Mouse (Mus musculus): ENCODE data around the gene Mest. TPM values are rescaled to one million over a fixed set of nuclear protein-coding genes. Genes with fewer than 3 reads are reported as not detected.

Mest gene
- polyA plus RNA-seq, 1 experiment from 2014 or later: 268 TPM

- H3K9ac ChIP-seq (ENCODE audit: low read depth, low read length): peak overlapping the region; percentile 1; the same call in 1 of the 2 replicates
- H3K9me3 ChIP-seq (replicated peaks; ENCODE audit: control insufficient read depth, low read length, poor library complexity, severe bottlenecking): peaks cover 28% of the 10 kb centered on the region
- no peak for ATAC-seq
- H3K27me3 ChIP-seq (ENCODE audit: control insufficient read depth, insufficient read depth, low read depth, low read length): no peaks in the 10 kb centered on the region
- peak overlapping the region; percentile 57 for H3K4me2 ChIP-seq (ENCODE audit: low read length)
- WGBS: 52% methylated on average over 15 of the region's 15 CpGs
- H3K4me1 ChIP-seq (ENCODE audit: control insufficient read depth, insufficient read depth, low read length): peaks cover 22% of the 10 kb centered on the region
- no peak overlapping the region for H3K4me3 ChIP-seq (ENCODE audit: low read depth, low read length)
- H3K36me3 ChIP-seq (ENCODE audit: control insufficient read depth, insufficient read depth, low read length): 0 out of 2 replicates have a peak, but pooled peaks cover 3% of the 10 kb centered on the region
- H3K27ac ChIP-seq (ENCODE audit: low read length): peak overlapping the region; percentile 91
Observed at GRCm38 (mm10) chr6:30735728-30736371, 12.5 kb downstream of the Mest start.

DNA sequence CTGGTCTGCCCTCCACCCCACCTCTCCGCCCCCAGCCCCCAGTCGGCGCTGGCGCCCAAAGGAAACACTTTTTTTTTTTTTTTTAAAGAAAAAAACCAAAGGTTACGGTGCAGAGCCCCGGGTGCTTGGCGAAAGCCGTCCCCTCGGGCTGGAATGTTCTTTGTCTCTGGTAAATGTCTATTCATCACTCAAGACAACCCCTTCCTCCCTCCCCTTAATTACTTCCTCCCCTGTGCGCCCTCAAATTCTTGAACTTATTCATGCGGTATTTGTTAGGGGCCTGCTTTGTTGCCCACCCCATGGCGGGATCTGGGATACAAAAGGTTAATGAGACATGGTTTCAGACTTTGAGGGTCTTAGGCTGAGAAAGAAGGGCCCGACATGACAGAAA, 13.0 kb downstream of the Mest start:
- no peak overlapping the region; the same call in 1 of the 2 replicates for H3K4me3 ChIP-seq (ENCODE audit: low read depth, low read length)
- peaks cover 22% of the 10 kb centered on the region for H3K4me1 ChIP-seq (ENCODE audit: control insufficient read depth, insufficient read depth, low read length)
- H3K9ac ChIP-seq (ENCODE audit: low read depth, low read length): peak overlapping the region; percentile 84; the same call in 1 of the 2 replicates
- WGBS: 50% methylated on average over 13 of the region's 13 CpGs
- peaks cover 28% of the 10 kb centered on the region for H3K9me3 ChIP-seq (replicated peaks; ENCODE audit: control insufficient read depth, low read length, poor library complexity, severe bottlenecking)
- peak overlapping the region; percentile 91 for H3K27ac ChIP-seq (ENCODE audit: low read length)
- no peaks in the 10 kb centered on the region for H3K27me3 ChIP-seq (ENCODE audit: control insufficient read depth, insufficient read depth, low read depth, low read length)
- 0 out of 2 replicates have a peak, but pooled peaks cover 3% of the 10 kb centered on the region for H3K36me3 ChIP-seq (ENCODE audit: control insufficient read depth, insufficient read depth, low read length)
- peak overlapping the region; percentile 57 for H3K4me2 ChIP-seq (ENCODE audit: low read length)
- no peak for ATAC-seq

- Histone ChIP-seq H3K4me3 (ENCODE audit: low read depth, low read length) (peak overlapping the region; percentile 65), H3K36me3 (ENCODE audit: control insufficient read depth, insufficient read depth, low read length) (0 out of 2 replicates have a peak, but pooled peaks cover 3% of the 10 kb centered on the region), H3K4me1 (ENCODE audit: control insufficient read depth, insufficient read depth, low read length) (peaks cover 22% of the 10 kb centered on the region), H3K27me3 (ENCODE audit: control insufficient read depth, insufficient read depth, low read depth, low read length) (no peaks in the 10 kb centered on the region), H3K27ac (ENCODE audit: low read length) (peak overlapping the region; percentile 91), H3K4me2 (ENCODE audit: low read length) (peak overlapping the region; percentile 57), H3K9ac (ENCODE audit: low read depth, low read length) (peak overlapping the region; percentile 84), H3K9me3 (replicated peaks; ENCODE audit: control insufficient read depth, low read length, poor library complexity, severe bottlenecking) (peaks cover 28% of the 10 kb centered on the region)
- 50% methylated on average over 29 of the region's 29 CpGs for WGBS
- ATAC-seq: peak; percentile 82
Observed at GRCm38 (mm10) chr6:30736864-30737547, 13.7 kb downstream of the Mest start.

DNA sequence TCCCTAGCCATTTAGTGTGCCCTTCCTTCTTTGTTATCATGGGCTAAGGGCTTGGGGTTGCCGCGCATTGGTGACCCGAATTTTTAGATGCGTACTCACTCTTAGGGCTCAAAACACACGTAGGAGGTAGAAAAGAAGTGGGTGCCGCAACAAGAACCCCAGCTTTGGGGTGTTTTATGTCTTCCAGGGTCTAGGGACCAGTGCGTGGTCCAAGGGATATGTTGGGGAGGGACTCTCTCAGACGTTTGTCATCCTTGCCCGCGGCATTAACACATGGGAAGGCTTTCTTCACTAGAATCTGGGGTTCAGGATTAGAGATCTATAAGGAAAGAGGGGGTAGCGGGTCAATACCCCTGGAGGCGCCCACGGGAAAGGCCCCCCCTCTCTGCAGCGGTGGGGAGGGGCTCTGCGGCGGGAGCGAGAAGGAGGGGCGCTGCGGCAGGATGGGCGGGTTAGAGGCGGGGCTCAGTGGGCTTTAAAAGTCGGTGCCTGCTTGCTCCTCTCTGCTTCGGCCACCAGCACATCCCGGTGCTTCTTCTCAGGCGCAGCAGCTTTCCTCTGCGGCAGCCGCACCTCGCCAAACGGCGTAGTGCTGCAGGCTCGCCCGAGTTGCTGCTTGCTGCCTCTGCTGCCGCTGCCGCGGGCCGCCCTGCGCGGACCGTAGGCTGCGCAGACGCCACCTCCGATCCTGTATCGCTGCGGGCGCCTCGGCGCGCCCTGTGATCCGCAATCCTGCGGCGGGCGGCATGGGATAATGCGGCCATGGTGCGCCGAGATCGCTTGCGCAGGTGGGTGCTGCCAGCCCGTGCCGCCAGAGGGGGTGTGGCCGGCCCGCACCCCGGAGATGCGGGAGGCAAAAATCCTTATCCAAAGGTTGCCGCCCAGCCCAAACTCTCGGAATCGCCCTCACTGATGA, 14.5 kb downstream of the Mest start:
- Histone ChIP-seq H3K27ac (ENCODE audit: low read length) (peak overlapping the region; percentile 91), H3K9ac (ENCODE audit: low read depth, low read length) (peak overlapping the region; percentile 84), H3K27me3 (ENCODE audit: control insufficient read depth, insufficient read depth, low read depth, low read length) (no peaks in the 10 kb centered on the region), H3K9me3 (replicated peaks; ENCODE audit: control insufficient read depth, low read length, poor library complexity, severe bottlenecking) (peaks cover 28% of the 10 kb centered on the region), H3K4me1 (ENCODE audit: control insufficient read depth, insufficient read depth, low read length) (peaks cover 22% of the 10 kb centered on the region), H3K4me2 (ENCODE audit: low read length) (peak overlapping the region; percentile 57), H3K4me3 (ENCODE audit: low read depth, low read length) (peak overlapping the region; percentile 65), H3K36me3 (ENCODE audit: control insufficient read depth, insufficient read depth, low read length) (peaks cover 8% of the 10 kb centered on the region; the same call in 1 of the 2 replicates)
- peak; percentile 74 for ATAC-seq
- WGBS: 51% methylated on average over 63 of the region's 66 CpGs

GRCm38 (mm10) chr6:30738464-30739006, 15.2 kb downstream of the Mest start:
- H3K9ac ChIP-seq (ENCODE audit: low read depth, low read length): peak overlapping the region; percentile 84
- peak overlapping the region; percentile 91 for H3K27ac ChIP-seq (ENCODE audit: low read length)
- peaks cover 18% of the 10 kb centered on the region for H3K4me1 ChIP-seq (ENCODE audit: control insufficient read depth, insufficient read depth, low read length)
- H3K36me3 ChIP-seq (ENCODE audit: control insufficient read depth, insufficient read depth, low read length): peaks cover 13% of the 10 kb centered on the region
- peak overlapping the region; percentile 57 for H3K4me2 ChIP-seq (ENCODE audit: low read length)
- no peaks in the 10 kb centered on the region for H3K27me3 ChIP-seq (ENCODE audit: control insufficient read depth, insufficient read depth, low read depth, low read length)
- ATAC-seq: no peak
- WGBS: 46% methylated on average over 20 of the region's 20 CpGs
- peak overlapping the region; percentile 65 for H3K4me3 ChIP-seq (ENCODE audit: low read depth, low read length)
- H3K9me3 ChIP-seq (replicated peaks; ENCODE audit: control insufficient read depth, low read length, poor library complexity, severe bottlenecking): peaks cover 28% of the 10 kb centered on the region

DNA sequence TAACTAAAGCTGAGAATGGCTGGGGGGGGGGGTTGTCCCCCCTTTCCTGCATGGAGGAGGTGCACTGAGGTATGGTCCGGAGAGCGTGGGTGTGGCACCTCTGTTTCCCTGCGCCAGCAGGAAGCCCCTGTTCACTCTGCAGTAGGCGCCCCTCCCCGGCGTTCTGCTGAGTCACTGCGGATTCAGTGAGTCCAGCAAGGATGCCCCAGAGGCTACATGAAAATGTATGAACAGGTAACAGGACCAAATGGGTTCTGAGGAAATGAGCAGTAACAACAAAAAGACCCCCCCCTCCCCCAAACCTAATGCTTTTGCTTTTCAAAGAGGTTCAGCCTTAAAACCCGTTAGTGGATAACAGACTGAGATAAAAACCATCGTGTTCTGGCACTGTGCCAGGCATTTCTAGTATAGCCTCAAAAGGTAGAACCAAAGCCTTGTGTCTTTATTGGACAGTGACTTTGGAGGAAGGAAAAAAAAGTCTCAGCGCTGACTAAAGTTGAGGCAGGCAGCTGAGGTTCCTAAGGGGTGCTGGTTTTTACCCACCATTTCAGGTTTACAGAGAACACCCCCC, 15.9 kb downstream of the Mest start:
- 52% methylated on average over 10 of the region's 10 CpGs for WGBS
- H3K27me3 ChIP-seq (ENCODE audit: control insufficient read depth, insufficient read depth, low read depth, low read length): no peaks in the 10 kb centered on the region
- H3K4me3 ChIP-seq (ENCODE audit: low read depth, low read length): peak overlapping the region; percentile 65
- peaks cover 13% of the 10 kb centered on the region for H3K4me1 ChIP-seq (ENCODE audit: control insufficient read depth, insufficient read depth, low read length)
- peak overlapping the region; percentile 64 for H3K9ac ChIP-seq (ENCODE audit: low read depth, low read length)
- peak overlapping the region; percentile 57 for H3K4me2 ChIP-seq (ENCODE audit: low read length)
- H3K36me3 ChIP-seq (ENCODE audit: control insufficient read depth, insufficient read depth, low read length): peaks cover 19% of the 10 kb centered on the region
- no peak for ATAC-seq
- peak overlapping the region; percentile 91 for H3K27ac ChIP-seq (ENCODE audit: low read length)
- H3K9me3 ChIP-seq (replicated peaks; ENCODE audit: control insufficient read depth, low read length, poor library complexity, severe bottlenecking): peaks cover 28% of the 10 kb centered on the region

DNA sequence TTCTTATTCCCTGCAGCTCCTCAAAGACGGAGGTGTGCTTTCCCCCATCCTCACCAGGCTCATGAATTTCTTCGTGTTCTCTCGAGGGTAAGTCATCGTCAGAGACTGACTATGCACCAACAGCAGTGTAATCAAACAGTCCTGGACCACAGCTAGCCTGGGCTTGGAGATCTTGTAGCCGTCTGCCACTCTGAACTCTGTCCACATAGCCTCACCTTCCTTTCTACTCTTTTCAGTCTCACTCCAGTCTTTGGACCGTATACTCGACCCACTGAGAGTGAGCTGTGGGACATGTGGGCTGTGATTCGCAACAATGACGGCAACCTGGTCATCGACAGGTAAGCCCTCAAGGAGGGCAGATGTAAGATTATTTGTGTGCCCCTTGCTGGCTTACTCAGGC, 21.5 kb downstream of the Mest start:
- H3K9ac ChIP-seq (ENCODE audit: low read depth, low read length): no peak overlapping the region
- H3K27me3 ChIP-seq (ENCODE audit: control insufficient read depth, insufficient read depth, low read depth, low read length): no peaks in the 10 kb centered on the region
- no peaks in the 10 kb centered on the region for H3K9me3 ChIP-seq (replicated peaks; ENCODE audit: control insufficient read depth, low read length, poor library complexity, severe bottlenecking)
- ATAC-seq: no peak
- no peak overlapping the region for H3K4me3 ChIP-seq (ENCODE audit: low read depth, low read length)
- WGBS: 82% methylated on average over 10 of the region's 10 CpGs
- peaks cover 52% of the 10 kb centered on the region for H3K36me3 ChIP-seq (ENCODE audit: control insufficient read depth, insufficient read depth, low read length)
- H3K4me1 ChIP-seq (ENCODE audit: control insufficient read depth, insufficient read depth, low read length): peaks cover 3% of the 10 kb centered on the region; the same call in 1 of the 2 replicates
- no peak overlapping the region for H3K4me2 ChIP-seq (ENCODE audit: low read length)
- H3K27ac ChIP-seq (ENCODE audit: low read length): 0 out of 2 replicates have a peak overlapping the region, but pooled peaks have one; percentile 4

DNA sequence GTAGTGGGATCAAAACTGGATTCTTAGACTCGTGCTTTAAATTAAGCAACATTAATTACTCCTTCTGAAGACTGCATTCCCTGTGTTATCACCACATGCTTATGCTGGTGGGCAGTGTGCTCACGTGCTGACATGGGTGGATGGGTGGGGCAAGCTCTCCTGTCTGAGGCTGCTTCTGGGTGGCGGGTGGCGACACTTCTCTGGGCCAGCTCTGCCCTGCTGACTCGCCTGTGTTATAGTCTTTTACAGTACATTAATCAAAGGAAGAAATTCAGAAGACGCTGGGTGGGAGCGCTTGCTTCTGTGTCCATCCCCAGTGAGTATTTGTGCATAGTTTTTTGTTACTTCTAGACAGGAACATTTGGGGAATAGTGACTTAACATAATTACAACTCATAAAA, 22.2 kb downstream of the Mest start:
- H3K4me1 ChIP-seq (ENCODE audit: control insufficient read depth, insufficient read depth, low read length): peaks cover under 1% of the 10 kb centered on the region; the same call in 1 of the 2 replicates
- no peaks in the 10 kb centered on the region for H3K9me3 ChIP-seq (replicated peaks; ENCODE audit: control insufficient read depth, low read length, poor library complexity, severe bottlenecking)
- WGBS: 62% methylated on average over 7 of the region's 7 CpGs
- peaks cover 55% of the 10 kb centered on the region for H3K36me3 ChIP-seq (ENCODE audit: control insufficient read depth, insufficient read depth, low read length)
- H3K9ac ChIP-seq (ENCODE audit: low read depth, low read length): no peak overlapping the region
- no peak overlapping the region for H3K4me3 ChIP-seq (ENCODE audit: low read depth, low read length)
- no peak for ATAC-seq
- H3K27me3 ChIP-seq (ENCODE audit: control insufficient read depth, insufficient read depth, low read depth, low read length): no peaks in the 10 kb centered on the region
- H3K27ac ChIP-seq (ENCODE audit: low read length): no peak overlapping the region
- no peak overlapping the region for H3K4me2 ChIP-seq (ENCODE audit: low read length)
